Mouse (Mus musculus): ENCODE data around the gene Pigq.

DNA sequence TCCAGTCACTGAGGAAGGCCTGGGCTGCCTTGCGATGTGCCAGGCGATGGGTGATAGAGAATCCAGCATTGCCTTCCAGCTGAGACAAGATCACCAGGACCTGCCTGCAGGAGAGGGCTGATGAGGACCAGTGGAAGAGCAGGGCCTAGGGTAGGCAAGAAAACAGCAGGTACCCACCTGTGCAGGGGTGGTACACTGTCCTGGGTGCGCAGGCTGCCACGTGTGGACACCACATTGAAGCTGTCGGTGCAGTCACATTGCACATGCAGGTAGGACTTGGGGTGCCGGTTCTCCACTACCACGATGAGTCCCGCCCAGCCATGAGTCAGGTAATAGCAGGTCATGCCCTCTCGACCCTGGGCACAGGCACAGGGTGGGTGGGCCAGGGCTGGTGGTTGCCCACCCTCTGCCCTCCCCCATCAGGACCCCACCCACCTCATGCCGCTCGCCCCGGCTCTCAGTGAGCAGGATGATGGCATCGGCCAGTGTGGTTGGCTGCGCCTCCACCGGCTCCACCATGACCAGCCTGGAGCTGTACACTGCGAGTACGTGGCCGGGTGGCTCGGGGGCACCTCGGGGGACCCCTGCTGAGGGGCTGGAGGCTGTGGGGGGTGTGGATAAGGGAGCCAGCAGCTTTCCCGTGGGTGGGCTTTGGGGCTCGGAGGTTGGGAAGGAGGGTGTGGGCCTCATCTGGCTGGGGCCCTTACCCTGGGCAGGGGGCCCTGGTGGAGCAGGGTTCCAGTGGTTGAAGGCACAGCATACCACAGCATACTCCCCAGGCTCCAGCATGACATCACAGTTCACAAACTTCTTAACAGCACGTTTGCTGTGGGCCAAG lies 15.1 kb upstream of the Pigq start:
- TF ChIP-seq CTCF (IDR thresholded peaks at IDR 0.05; ENCODE audit: low read depth, low read length) (no peak), GATA1 (IDR thresholded peaks at IDR 0.05; ENCODE audit: borderline replicate concordance, low read length) (no peak), TAL1 (conservative IDR thresholded peaks at IDR 0.05; ENCODE audit: low read depth, low read length) (no peak)
